Mouse (Mus musculus) lung, adult 18-20 months (tissue): ENCODE results near the gene Ace2.

ENCODE experiments used
- DNase-seq, 2 experiments: peaks; one replicate each; pipeline ENCODE4 v3.0.0; 2022; ENCODE audit warnings: mixed read lengths in 2 of 2

The Ace2 gene

DNA sequence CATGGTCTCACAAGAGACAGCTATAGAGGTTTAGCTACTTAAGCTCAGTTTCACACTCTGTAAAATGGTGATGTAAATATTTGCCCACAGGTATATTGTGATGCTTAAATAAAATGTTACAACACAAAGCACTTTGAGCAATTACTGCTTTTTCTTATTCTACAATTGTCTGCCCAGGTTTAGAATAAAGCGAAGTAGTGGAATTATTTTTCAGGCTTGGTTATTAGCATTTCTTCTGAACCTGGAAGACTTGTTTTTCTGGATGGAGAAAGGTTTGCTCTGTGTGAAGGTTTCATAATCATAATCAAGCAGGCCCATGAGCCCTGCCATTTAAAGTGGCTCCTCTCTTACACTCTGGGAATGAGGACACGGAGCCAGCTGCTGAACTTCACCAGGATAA lies at the start of gene Ace2:
Gene Ace2, plus strand, starts transcription at position 301 of the 400 bp plus-strand sequence.
- peak in 1 of 2 experiments; percentile 7 for DNase-seq

DNA sequence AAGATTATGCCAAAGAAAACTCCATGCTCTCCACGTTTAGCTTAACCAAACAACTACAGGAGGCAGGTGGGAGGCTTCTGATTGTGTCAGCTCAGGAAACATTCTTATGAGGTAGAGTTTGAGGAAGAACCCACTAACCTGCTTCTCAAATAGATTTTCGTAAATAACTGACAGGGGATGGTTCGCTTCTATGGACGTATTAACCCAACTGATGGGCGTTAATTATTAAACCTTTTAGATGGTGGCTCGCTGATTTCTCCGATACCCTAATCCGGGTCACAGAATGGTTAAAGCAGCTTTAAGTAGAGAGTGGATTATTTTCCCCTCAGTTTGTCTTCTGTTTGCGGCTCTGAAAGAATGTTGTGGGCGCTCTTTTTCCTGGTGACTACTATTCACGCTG lies 49.2 kb upstream of the Ace2 start:
- DNase-seq, result no peak

DNA sequence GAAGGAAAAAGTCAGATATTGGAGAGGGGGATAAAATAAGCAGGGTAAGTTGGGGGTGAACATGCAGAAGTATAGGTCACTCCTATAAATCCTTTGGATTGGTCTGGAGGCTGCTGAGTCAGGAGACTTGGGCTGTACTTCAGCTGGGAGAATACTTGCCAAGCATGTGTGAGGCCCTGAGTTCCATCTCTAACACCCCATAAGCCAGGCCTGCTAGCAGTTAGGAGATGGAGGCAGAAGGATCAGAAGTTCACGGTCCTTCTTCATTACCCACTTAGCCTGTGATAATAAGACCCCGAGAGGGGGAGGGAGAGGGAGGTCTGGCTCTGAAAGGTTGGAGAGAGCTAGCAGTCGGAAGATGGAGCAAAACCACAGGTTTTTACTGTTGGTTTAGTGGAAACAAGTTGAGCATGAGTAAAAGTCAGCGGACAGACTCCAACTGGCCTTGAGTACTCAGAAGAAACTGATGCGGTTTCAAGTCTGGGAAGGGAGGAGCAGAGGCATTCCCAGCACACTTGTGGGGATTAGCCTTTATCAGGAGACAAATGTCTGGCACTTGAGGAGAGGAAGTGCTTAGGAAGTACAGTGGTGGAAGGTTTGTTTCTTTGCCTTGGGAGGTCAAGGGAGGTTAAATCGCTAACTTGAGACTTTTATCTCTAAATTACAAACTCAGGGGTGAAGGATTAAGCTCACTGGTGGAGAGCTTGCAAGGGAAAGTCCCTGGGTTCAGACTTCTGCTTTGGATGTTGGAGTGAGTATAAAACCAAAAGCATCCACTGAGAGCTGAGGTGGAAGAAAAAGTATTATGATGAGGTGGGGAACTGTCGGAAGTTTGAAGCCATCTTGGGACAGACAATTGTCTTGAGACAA lies 46.6 kb upstream of the Ace2 start:
- no peak for DNase-seq

DNA sequence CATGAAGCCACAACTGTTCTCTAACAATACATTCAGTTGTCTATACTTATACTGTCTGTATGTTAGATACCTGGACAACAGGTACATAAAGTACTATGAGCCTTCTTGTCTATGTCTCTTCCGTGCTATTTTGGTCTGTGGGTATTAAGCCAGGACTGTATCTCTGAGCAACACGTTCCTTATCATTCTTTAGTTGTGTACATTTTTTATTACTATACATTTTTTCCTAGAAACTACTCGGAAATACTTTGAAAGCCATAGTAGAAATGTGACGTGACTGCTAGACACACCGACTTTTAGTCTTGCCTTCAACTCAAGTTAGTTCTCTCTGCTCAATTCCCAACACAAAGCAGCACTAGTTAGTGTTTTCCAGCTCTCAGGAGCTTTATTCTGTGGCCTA lies 45.7 kb upstream of the Ace2 start:
- DNase-seq, result no peak

DNA sequence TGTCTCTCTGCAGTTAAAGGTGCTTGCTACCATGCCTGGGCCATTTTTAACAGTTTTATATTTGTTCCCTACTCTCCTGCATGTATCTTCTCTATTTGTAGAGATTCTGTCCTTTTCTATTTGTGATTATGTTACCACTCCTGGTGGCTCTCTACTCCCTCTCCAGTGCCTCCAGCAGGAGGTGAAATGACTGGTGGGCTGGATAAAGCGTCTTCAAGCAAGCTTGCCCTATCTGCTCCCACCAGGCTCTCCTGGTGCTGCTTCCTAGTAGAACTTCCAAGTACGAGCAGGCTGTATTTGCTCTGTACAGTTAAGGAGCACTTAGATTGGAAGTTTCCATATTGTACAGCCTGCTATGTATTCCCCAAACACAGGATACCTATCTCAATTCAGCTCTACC lies 43.3 kb upstream of the Ace2 start:
- DNase-seq, result no peak

DNA sequence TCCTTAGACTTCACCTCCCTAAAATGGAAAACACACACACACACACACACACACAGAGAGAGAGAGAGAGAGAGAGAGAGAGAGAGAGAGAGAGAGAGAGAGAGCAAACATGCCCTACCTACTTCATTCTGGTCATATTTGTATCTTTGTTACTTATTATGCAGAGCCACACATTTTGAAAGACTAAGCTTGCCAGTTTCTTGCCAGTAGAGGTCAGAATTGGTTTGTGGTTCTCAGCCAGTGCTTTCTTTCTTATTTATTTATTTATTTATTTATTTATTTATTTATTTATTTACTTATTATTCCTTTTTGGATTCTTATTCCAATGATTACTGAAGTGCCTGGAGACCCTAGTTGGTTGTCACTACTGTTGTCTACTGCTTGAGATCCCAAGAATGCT lies 37.6 kb upstream of the Ace2 start:
- no peak for DNase-seq

DNA sequence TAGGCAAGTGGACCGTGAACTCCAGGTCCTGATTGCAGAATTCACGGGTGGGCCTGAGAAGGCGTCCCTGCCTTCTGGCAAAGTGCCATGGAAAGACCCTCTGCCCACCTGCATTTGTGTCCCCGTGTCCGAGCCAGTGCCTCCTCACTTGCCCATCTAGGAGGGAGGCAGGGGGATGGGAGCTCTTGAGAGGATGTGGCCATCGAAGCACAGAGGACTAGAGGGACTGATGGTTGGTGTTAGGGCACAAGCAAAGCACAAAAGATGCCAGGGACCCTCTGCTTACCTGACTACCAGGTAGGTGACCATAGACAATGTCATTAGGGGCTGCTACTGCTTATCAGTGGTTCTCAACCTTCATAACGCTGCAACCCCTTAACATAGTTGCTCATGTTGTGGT lies 36.9 kb upstream of the Ace2 start:
- DNase-seq, result no peak

DNA sequence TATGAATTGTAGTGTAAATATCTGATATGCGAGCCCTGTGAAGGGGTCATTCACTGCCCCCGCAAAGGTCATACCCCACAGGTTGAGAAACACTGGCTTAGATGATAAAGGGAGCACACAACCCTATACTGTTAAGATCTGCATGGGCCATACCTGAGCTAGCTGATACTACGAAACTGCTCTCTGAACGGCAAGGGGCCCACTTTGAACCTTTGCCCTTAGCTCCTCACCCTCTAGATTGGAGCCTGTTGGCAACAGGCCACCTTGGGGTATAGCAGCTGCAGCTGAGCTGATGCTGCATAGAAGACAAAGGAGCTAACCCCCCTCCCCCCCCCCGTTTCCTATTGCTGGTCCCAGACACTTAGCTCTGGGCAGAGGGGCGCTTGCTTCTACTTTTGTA lies 36.5 kb upstream of the Ace2 start:
- DNase-seq, result no peak

DNA sequence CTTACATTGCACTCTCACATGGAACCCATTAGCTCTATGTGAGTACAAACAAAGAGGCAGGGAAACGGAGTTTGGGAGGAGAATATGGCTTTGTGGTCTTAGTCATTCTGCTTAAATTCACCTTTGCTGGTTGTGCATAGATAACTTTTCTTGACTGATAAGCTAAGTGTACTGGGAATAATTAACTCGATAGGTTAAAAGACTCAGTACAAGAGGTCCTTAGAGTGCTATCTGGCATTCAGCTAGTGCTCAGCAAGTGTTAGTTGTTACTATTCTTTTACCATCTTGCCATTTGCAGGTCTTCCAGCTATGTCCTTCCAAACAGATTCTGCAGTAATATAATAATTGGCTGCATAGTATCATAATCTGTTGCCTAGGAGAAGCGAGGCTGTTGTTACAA lies 28.0 kb upstream of the Ace2 start:
- DNase-seq, result no peak

DNA sequence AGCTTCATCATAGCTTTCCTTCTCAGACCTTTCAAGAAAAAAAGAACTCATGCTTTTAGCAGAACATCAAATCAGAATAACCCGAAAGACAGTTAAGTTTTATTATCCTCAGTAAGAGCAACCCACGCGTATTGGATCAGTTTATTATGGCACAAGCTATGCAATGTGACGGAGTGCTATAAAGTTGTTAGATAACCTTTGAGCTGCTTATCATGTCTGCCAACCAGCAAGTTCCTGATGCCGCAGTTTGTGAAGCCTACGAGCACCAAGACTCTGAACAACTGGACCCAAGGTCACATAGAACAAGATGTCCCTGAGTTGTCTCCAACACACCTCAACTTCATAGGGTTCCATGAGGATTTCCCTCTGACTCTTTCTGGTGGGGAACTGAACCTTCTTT lies 25.4 kb upstream of the Ace2 start:
- DNase-seq, result no peak

DNA sequence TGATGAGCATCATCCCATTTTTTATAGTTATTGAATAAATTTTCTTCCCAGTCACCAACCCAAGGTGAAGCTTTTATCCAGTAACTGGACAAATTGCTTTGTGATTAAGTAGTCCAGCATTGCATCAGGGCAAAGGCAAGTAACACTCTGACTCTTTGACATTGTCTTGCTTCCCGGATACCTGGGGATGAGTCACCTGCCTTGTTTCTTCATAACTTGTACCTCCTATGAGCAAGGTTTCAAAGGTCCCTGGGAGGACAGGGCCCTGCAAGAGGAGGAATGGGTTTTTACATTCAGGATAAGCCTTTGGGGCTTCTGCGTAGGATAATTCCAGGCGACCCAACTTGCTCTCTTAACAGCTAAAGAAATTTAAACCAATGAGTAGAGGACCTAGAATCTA lies 15.2 kb upstream of the Ace2 start:
- no peak for DNase-seq

DNA sequence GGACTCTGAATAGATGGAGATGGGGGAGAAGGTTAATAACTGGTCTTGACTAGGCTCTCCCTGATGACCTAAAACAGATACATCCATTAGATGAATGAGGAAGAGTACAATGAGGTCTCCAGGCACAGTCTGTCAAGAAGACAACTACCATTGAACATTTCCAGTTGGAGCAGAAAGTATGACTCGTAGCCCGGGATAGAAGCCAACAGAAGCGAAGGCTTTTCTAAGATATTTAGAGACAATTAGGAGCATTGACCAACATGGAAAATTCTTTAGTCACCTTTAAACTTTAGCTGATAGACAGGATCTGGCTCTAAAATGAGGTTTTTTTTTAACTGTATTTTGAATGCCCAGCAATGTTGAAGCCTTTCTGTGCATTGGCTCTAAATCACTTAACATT lies 5.6 kb upstream of the Ace2 start:
- DNase-seq, result no peak

DNA sequence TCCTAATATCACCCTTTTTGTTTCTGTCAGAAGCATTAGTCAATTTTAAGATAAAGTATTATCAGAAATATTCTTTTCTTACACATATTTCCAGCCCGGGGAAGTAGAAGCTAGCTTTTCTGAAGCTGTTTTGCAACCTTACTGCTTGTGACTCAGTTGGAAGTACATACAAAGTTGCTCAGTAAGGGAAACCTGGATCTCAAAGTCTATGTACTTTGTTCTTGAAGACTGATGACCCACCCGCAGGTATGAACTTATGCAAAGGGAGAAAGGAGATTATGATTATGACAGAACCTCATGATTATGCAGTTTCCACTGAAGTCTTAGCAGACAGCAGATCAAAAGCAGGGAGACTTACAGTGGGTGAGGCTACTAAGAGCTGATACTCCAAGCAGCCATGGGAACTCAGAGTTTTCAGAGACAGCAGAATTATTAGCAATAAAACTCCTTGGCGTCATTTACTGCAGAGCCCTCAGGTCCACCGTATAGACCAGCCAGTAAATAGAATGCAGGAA lies 3.8 kb upstream of the Ace2 start:
- DNase-seq, result no peak

DNA sequence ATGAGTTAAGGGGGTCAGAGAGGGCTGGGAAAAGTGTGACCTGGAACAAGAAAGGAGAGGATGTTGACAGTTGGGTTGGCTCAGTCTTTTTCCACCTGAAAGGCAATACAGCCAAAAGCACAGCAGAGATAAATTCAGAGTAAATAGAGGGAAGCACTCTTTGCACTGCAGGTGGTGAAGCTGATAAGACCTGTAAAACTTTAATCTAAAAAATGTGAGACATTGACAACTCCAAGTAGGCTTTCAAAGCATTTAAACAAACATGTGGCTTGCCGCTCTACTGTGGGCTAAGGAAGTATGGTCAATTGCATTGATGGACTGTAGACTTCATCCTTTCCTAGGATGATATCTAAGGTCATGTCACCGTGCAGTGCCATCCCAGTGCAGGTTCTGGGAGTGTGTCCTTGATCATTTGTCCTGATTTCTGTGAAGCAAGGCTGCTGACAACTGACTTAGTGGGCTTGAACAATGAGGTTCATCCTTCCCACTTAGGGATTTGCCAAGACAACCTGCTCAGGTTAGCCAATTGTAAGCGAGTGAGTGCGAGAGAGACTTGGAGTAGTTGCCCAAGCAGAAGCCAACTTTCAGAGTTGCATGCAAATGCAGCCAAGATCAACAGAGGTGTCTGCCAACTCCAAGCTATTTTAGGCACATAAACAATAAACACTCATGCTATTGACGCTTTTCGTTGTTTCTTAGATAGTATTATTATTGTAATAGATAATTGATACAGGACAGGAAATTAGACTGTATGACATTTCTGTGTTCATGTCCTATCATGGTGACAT lies 6.5 kb downstream of the Ace2 start:
- peak; percentile 4 to 18 for DNase-seq

DNA sequence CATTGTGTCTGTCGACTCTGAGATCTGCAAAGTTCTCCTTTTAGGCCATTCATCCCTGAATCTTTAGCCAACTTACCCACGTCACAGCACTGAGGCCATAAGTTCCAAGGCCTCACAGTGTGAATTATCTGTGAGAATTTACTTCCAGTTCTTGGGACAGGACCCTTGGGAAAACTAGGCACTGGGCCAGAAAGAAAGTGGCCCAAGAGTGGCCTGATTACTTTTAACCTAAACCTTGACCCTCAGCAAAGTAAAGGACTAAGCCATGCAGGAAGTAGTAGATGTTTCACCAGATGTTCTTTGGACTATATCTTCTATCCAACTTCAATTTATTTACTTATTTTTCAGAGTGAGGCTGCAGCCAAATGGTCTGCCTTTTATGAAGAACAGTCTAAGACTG lies 13.6 kb downstream of the Ace2 start:
- DNase-seq, result no peak

DNA sequence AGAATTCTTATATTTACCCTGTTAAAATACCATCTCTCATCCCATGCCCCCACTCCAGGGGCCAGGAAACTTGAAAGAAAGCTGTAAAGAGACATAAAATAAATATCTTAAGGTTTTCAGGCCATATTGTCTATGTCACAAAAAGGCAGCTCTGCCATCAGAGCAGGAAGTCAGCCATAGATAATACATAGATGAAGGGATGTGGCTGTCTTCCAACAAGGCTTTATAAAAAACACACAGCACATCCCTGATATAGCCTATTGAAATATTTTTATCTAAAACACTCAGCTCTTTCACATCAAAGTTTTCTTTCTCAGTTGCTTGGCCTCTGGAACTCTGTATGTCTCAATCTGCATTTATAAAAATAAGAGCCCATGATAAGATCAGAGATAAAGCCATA lies 14.5 kb downstream of the Ace2 start:
- no peak for DNase-seq

DNA sequence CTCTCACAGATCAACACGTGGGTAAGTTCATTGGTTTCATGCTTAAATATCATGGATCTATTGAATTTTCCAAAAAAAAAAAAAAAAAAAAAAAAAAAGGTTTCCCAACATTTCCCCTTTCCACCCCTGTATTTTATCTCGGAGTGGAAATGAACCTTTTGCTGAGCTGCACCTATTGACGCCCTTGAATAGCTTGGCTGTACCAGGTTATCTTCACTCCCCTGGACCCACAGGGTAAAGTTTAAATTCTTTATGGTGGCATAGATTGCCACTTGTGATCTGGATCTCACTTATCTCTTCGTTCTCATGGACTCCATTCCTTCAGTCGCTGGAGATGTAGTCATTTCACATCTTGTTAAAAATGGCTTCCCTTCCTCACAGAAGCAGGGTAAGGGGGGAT lies 15.5 kb downstream of the Ace2 start:
- no peak for DNase-seq

DNA sequence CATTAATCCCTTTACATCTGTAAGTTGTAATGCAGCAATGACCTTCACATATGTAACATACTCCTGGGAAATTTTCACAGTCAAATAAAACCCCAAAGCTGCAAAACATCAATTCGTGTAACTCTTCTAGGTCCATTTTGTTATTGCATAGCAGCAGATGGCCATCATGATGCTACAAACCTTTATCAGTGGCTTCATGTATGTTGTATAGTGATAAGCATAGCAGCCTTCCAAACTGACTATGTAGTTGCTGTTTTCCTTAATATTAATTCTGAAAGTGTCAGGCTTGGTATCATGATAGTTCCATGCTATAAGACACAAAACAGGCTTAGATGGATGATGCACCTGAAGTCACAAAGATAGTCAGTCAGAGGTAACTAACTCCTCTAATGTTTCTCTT lies 25.5 kb downstream of the Ace2 start:
- no peak for DNase-seq

DNA sequence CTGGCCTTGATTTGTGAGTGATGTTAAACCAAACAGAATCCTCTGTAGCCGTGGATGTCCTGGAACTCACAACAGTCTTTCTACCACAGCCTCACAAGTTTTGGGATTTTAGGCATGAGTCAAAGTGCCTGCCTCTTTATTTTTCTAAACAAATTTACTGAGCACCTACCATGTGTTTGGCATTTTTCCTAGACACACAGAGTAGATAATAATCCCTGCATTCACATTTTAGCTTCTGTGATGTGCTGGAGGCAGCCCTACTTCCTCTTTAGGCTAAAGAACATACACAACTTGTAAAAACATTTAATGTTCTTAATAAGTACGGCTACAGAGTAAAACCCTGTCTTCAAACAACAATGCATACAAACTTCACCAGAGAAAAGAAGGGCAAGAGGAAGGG lies 31.9 kb downstream of the Ace2 start:
- DNase-seq, result no peak

DNA sequence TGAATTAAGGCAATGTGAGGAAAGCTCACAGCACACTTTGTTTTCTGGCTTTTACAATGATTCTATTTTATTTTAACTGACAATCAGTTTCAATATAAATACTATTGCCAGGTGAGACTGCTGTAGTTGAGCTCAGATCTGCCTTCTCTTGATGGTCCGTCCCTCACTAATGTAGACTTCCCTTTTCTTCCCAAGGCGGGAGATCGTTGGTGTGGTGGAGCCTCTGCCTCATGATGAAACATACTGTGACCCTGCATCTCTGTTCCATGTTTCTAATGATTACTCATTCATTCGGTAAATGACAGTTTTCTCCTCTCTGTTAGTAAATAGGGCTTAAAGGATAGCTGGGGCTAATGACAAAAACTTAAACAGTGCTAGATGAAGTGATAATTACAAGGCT lies 34.7 kb downstream of the Ace2 start:
- no peak for DNase-seq

DNA sequence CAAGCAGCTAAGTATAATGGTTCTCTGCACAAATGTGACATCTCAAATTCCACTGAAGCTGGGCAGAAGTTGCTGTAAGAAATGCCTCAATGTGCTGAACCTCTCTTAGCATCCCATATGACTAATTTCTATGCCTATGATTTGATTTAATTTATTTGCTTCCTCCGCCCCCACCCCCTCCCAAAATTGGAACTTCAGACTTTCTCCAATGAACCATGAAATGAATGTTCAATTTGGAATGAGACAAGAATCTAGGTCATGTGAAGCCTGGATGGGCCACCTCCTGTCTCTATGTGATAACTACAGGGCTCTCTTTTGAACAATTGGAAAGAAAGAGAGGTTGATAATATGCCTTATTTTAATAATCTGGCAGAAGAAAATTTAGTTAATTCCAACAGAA lies 36.2 kb downstream of the Ace2 start:
- no peak for DNase-seq

DNA sequence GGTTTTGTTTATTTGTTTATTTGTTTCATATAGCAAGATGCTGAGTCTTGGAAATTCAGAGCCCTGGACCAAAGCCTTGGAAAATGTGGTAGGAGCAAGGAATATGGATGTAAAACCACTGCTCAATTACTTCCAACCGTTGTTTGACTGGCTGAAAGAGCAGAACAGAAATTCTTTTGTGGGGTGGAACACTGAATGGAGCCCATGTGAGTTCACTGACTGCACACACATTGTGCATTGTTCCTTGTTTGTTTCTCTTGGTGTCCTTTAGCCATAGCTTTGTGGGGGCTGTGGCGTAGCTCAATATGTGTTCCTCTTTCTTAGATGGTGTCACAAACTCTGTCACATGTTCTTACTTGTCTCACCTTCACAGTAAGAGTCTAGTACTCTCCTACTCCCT lies 36.6 kb downstream of the Ace2 start:
- DNase-seq, result no peak

DNA sequence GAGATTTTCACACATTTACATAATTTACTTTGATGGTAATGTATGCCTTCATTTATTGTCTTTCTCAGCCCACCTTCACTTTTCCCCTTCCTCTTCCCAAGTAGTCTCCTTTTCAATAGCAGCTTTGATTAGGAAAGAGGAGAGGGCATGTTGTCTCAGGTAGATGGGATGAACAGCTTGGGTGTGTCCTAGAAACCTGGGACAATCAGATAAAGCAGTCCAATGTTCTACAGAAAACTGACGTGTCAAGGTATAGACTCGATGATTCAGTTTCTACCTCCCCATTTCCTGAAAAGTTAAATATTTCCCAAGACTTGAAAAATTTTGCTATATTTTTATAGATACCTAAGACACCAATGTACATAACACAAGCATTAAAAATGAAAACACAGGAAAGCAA lies 39.7 kb downstream of the Ace2 start:
- no peak for DNase-seq

DNA sequence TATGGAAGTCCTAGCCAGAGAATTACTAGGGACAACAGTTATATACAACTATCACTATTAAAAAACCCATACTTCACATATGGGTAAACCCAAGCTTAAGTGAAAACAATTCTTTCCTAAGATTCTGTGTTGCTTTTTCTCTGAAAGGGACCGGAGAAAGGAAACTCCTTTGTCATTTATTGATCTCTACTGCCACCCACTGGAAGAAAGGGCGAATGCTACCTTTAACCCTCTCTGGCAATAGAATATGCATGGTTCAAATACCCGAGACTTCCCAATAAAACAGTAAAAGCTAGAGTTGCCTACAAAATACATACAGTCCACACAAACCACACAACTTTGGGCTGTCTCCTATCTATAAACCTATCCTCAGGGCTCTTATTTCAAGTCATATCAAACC lies 40.6 kb downstream of the Ace2 start:
- DNase-seq, result peak; percentile 7 to 21
